Mouse (Mus musculus) kidney, postnatal 36 days (tissue): ENCODE measurements at regions not wholly inside any gene's neighbourhood (a gene's known extent, or its start where the extent isn't known, plus 50 kb on each side); places are given as distances from the start of the nearest gene placed in this dataset.
"Not testable (repeated sequence)": the region's sequence is repeated elsewhere in the genome, so short reads cannot be mapped to it uniquely, and the experiment has no call there.

Experiments
- DNase-seq, 2 experiments: peaks; one replicate each; pipeline ENCODE4 v3.0.0; 2021 to 2022; ENCODE audit warnings: mixed read lengths in 2 of 2

GRCm38 (mm10) chrX:70871209-70871608 is 178.8 kb upstream of the Mamld1 start:
- DNase-seq, result peak in 1 of 2 experiments; percentile 18

DNA sequence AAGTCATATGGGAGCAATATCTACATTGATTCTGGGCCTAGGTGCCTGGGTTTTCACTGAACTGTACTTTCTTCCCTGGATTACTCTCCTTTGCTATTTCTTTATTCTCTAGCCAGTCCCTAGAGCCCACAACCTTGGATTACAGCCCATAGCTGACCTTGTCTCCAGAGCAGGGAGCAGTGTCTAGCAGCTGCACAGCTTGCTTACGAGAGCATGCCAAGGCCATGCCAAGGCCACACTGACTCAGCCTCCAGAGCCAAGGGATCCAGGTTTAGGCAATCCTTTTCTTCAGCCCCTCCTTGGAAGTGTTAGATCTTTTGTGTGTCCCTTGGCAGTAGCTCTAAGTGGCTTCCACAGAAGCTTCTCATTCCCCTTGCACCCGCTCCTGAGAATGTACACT is 168.7 kb upstream of the Mamld1 start:
- no peak for DNase-seq

GRCm38 (mm10) chrX:70883461-70883860 is 166.6 kb upstream of the Mamld1 start:
- DNase-seq, result no peak

- no peak for DNase-seq
These were observed 155.5 kb upstream of the Mamld1 start for GRCm38 (mm10) chrX:70894517-70894916.

- no peak for DNase-seq
These were observed 154.5 kb upstream of the Mamld1 start for GRCm38 (mm10) chrX:70895554-70895953.

- DNase-seq, result peak in 1 of 2 experiments; percentile 1
These were observed 152.8 kb upstream of the Mamld1 start for GRCm38 (mm10) chrX:70897110-70897721.

DNA sequence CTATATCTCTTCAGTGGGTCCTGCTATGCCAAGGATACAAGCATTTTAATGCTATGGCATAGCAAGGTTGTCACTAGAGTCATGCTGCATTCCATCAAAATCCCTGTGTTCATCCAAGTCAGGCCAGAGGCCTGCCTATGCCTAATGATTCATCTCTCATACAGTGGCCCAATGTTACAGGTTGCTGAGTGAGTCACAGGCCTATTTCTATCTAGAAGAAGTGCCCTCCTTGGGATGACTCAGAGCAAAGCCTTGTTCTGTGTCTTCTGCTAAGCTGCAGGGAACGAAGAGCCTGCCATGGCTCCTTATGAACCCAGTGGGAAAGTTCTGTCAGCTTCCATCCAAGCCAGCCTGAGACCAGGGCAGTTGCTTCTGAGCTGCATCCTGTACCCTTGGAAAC is 151.2 kb upstream of the Mamld1 start:
- DNase-seq, result not testable (repeated sequence)

GRCm38 (mm10) chrX:70899720-70900479 is 150.2 kb upstream of the Mamld1 start:
- DNase-seq, result no peak

- DNase-seq, result no peak
These were observed 124.4 kb upstream of the Mamld1 start for GRCm38 (mm10) chrX:70925646-70926045.

DNA sequence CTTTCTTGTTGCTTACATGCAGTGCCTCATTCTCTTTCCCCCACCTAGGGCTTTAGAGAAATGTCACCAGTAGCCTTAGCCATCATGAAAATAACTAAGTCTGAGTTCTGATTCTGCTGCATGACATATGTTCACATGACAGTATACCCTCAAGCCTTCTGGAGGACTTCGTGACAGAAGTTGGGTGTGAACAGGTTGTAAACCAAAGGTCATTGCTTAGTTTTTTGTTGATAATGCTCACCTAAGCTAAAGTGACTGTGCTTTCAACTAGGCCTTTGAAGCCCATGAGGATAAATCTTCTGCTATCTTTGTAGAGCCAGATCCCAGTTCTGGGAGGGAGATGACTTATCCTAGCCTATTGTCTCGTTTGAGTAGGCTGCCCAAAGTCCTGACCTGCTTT is 118.1 kb upstream of the Mamld1 start:
- no peak for DNase-seq

- DNase-seq, result no peak
These were observed 104.7 kb upstream of the Mamld1 start for GRCm38 (mm10) chrX:70945382-70945781.

- peak; percentile 46 to 47 for DNase-seq
These were observed 104.0 kb upstream of the Mamld1 start for GRCm38 (mm10) chrX:70946052-70946451.

- DNase-seq, result no peak
These were observed 100.8 kb upstream of the Mamld1 start for GRCm38 (mm10) chrX:70949232-70949631.

GRCm38 (mm10) chrX:70953022-70953421 is 97.0 kb upstream of the Mamld1 start:
- DNase-seq, result no peak
